Mouse (Mus musculus) intestine, embryonic 15.5 days (tissue): Measurements from ENCODE around the gene Atp13a5. TPM values are rescaled to one million over a fixed set of nuclear protein-coding genes. Genes with fewer than 3 reads are reported as not detected.

Source experiments
- ATAC-seq: fragments of 200-750 bp; cut with Nextera tagmentation; 2 replicates; pipeline ENCODE4 v1.8.0; 2017; ENCODE audit warnings: moderate TSS enrichment, moderate library complexity
- H3K27ac ChIP-seq: fragments of 300-500 bp; sonication (generic); 2 replicates; pipeline ENCODE4 v1.5.1; 2015; ENCODE audit warnings: mild to moderate bottlenecking, inconsistent platforms
- H3K27me3 ChIP-seq: fragments of 300-500 bp; sonication (generic); replicated peaks from 2 replicates; pipeline ENCODE4 v1.6.1; 2015; ENCODE audit warnings: inconsistent platforms
- H3K36me3 ChIP-seq: fragments of 300-500 bp; sonication (generic); 2 replicates; pipeline ENCODE4 v1.6.1; 2015; ENCODE audit warnings: inconsistent platforms
- H3K4me1 ChIP-seq: fragments of 300-500 bp; sonication (generic); replicated peaks from 2 replicates; pipeline ENCODE4 v1.6.1; 2015; ENCODE audit warnings: inconsistent platforms
- H3K4me2 ChIP-seq: fragments of 300-500 bp; sonication (generic); replicated peaks from 2 replicates; pipeline ENCODE4 v1.6.1; 2015; ENCODE audit warnings: mild to moderate bottlenecking, inconsistent platforms
- H3K4me3 ChIP-seq: fragments of 300-500 bp; sonication (generic); replicated peaks from 2 replicates; pipeline ENCODE4 v1.5.1; 2015; ENCODE audit warnings: inconsistent platforms
- H3K9ac ChIP-seq: fragments of 300-500 bp; sonication (generic); 2 replicates; pipeline ENCODE4 v1.6.1; 2015; ENCODE audit warnings: inconsistent platforms
- H3K9me3 ChIP-seq: fragments of 300-500 bp; sonication (generic); 2 replicates; pipeline ENCODE4 v1.6.1; 2016; ENCODE audit warnings: inconsistent platforms
- WGBS: fragments of 180-500 bp; shearing (Covaris S2); methylation state at CpG from one replicate; pipeline ENCODE4 v1.1.7; 2015; 5-methylcytosine and 5-hydroxymethylcytosine counted together
- polyA plus RNA-seq: library from polyadenylated mRNA; unstranded; fragments of >200 nt; fragmentation: Nextera tagmentation; extraction: Ambion mirVana; gene quantifications from 2 replicates; pipeline ENCODE4 v1.2.1, GENCODE M21; 2015

Atp13a5 gene
- polyA plus RNA-seq: not detected in 2 replicates

- no peak within 1 kb of the TSS for H3K4me2 ChIP-seq
- ATAC-seq: no peak
- WGBS: 60% methylated on average over 4 of the region's 4 CpGs
These were observed at the start of gene Atp13a5 for GRCm38 (mm10) chr16:29378458-29378857. TSS of gene Atp13a5 (minus strand) at chr16:29378732.

DNA sequence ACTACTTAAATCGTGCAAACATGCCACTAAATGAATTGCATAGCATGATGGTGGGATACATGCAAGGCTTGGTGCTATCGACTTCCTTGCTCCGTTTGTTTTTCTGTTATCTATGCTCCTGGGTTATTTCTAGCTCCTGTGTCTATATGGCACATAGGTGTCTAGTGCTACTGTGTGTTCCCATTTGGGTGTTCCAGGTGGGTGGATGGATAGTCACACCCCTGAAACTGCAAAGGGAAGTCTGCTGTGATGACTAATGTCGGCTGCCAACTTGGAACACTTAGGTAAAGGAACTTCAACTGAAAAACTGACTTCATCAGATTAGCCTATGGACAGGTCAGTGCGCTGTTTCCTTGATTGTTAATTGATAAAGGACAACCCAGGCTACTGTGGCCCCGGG, 36.3 kb upstream of the Atp13a5 start:
- H3K9me3 ChIP-seq: no peaks in the 10 kb centered on the region
- 79% methylated on average over 6 of the region's 6 CpGs for WGBS
- no peak for ATAC-seq
- no peak overlapping the region for H3K27ac ChIP-seq
- H3K27me3 ChIP-seq: no peaks in the 10 kb centered on the region
- no peak overlapping the region for H3K4me2 ChIP-seq
- no peak overlapping the region for H3K9ac ChIP-seq
- no peak overlapping the region for H3K4me3 ChIP-seq
- no peaks in the 10 kb centered on the region for H3K4me1 ChIP-seq
- no peaks in the 10 kb centered on the region for H3K36me3 ChIP-seq

More at GRCm38 (mm10) chr16:29378458-29378857, at the start of gene Atp13a5:
- Histone ChIP-seq H3K9me3 (no peaks in the 10 kb centered on the region), H3K9ac (no peak within 1 kb of the TSS), H3K27ac (no peak within 1 kb of the TSS), H3K27me3 (no peaks in the 10 kb centered on the region), H3K36me3 (no peaks in the 10 kb centered on the region), H3K4me1 (no peaks in the 10 kb centered on the region), H3K4me3 (no peak within 1 kb of the TSS)

DNA sequence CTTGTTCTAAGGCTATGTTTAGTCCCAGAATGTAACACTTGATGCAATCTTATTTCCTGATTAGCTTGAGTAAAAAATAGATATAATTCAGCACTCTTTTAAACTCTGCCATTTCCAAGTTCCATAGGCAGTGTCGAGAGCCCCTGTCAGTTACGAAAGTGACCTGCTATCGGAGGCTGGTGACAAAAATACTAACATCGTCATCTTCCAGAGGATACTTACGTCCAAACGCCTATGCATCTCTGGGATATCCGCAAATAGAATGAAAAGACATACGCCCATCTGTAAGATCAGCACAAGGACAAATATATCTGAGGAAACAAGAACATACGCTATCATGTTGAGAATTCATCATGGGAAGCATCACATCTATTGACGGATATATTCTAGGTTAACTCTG, 28.8 kb upstream of the Atp13a5 start:
- no peak for ATAC-seq
- H3K9me3 ChIP-seq: no peaks in the 10 kb centered on the region
- 92% methylated on average over 10 of the region's 10 CpGs for WGBS
- H3K27ac ChIP-seq: no peak overlapping the region
- H3K4me2 ChIP-seq: no peak overlapping the region
- H3K4me1 ChIP-seq: no peaks in the 10 kb centered on the region
- H3K27me3 ChIP-seq: no peaks in the 10 kb centered on the region
- no peak overlapping the region for H3K4me3 ChIP-seq
- H3K36me3 ChIP-seq: no peaks in the 10 kb centered on the region
- H3K9ac ChIP-seq: no peak overlapping the region

GRCm38 (mm10) chr16:29399079-29399478, 20.5 kb upstream of the Atp13a5 start:
- no peak overlapping the region for H3K9ac ChIP-seq
- no peaks in the 10 kb centered on the region for H3K36me3 ChIP-seq
- ATAC-seq: no peak
- H3K4me2 ChIP-seq: no peak overlapping the region
- no peaks in the 10 kb centered on the region for H3K4me1 ChIP-seq
- H3K9me3 ChIP-seq: no peaks in the 10 kb centered on the region
- no peak overlapping the region for H3K27ac ChIP-seq
- H3K4me3 ChIP-seq: no peak overlapping the region
- 75% methylated on average over 2 of the region's 2 CpGs for WGBS
- no peaks in the 10 kb centered on the region for H3K27me3 ChIP-seq

DNA sequence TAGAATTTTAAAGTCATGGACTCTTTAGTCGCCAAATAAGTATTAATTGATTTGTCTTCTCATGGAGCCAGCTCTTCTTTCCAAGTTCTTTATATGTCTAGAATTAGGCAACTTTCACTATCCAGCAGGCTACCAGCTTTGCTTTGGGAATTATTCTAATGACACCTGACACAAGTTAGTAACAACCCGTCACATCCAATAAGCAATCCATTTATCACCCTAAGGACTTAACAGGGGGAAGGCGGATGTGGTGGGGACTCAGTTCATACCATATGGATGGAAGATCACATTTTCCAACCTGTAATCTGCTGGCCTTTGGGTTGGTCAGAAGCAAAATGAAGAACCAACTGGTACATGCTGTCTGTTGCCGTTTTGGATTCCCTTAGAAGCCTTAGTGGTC, 6.2 kb upstream of the Atp13a5 start:
- ATAC-seq: no peak
- 77% methylated on average over 4 of the region's 4 CpGs for WGBS
- Histone ChIP-seq H3K4me3 (no peak overlapping the region), H3K27ac (no peak overlapping the region), H3K9ac (no peak overlapping the region), H3K36me3 (no peaks in the 10 kb centered on the region), H3K9me3 (no peaks in the 10 kb centered on the region), H3K27me3 (no peaks in the 10 kb centered on the region), H3K4me1 (no peaks in the 10 kb centered on the region), H3K4me2 (no peak overlapping the region)

GRCm38 (mm10) chr16:29374636-29375035, 3.9 kb downstream of the Atp13a5 start:
- no peak overlapping the region for H3K4me2 ChIP-seq
- WGBS: 89% methylated on average over 8 of the region's 8 CpGs
- no peak overlapping the region for H3K27ac ChIP-seq
- H3K27me3 ChIP-seq: no peaks in the 10 kb centered on the region
- no peak overlapping the region for H3K9ac ChIP-seq
- no peak for ATAC-seq
- no peaks in the 10 kb centered on the region for H3K4me1 ChIP-seq
- H3K9me3 ChIP-seq: no peaks in the 10 kb centered on the region
- no peak overlapping the region for H3K4me3 ChIP-seq
- H3K36me3 ChIP-seq: no peaks in the 10 kb centered on the region

- ATAC-seq: no peak
- no peak overlapping the region for H3K4me2 ChIP-seq
- no peak overlapping the region for H3K27ac ChIP-seq
- H3K27me3 ChIP-seq: no peaks in the 10 kb centered on the region
- H3K36me3 ChIP-seq: no peaks in the 10 kb centered on the region
- no peak overlapping the region for H3K4me3 ChIP-seq
- H3K9me3 ChIP-seq: no peaks in the 10 kb centered on the region
- WGBS: 88% methylated on average over 3 of the region's 3 CpGs
- H3K4me1 ChIP-seq: no peaks in the 10 kb centered on the region
- H3K9ac ChIP-seq: no peak overlapping the region
These were observed 47.0 kb downstream of the Atp13a5 start for GRCm38 (mm10) chr16:29331351-29332044.

DNA sequence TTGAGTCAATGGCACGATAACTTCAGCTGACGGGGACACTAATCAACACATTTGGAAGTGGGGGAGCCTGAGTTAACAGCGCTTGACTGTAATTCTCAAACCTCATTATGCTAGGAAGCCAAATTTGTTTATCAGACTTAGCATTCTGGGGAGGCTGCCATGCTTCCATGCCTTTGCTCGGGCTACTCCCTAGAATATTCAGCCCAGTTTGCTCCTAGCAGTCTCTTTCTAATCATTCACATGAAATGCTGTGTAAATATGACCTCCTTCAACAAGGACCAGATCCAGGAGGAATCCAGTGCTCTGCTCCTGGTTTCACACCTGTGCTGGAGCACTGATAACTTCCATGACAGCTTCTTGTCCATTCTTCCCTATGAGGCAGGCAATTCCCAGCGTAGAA, 47.6 kb downstream of the Atp13a5 start:
- no peak for ATAC-seq
- Histone ChIP-seq H3K27me3 (no peaks in the 10 kb centered on the region), H3K27ac (no peak overlapping the region), H3K36me3 (no peaks in the 10 kb centered on the region), H3K4me2 (no peak overlapping the region), H3K4me1 (no peaks in the 10 kb centered on the region), H3K9me3 (no peaks in the 10 kb centered on the region), H3K4me3 (no peak overlapping the region), H3K9ac (no peak overlapping the region)
- WGBS: 75% methylated on average over 5 of the region's 5 CpGs

- H3K4me2 ChIP-seq: no peak overlapping the region
- H3K27me3 ChIP-seq: no peaks in the 10 kb centered on the region
- H3K27ac ChIP-seq: no peak overlapping the region
- H3K36me3 ChIP-seq: no peaks in the 10 kb centered on the region
- no peaks in the 10 kb centered on the region for H3K9me3 ChIP-seq
- H3K4me1 ChIP-seq: no peaks in the 10 kb centered on the region
- no peak for ATAC-seq
- 82% methylated on average over 2 of the region's 2 CpGs for WGBS
- no peak overlapping the region for H3K4me3 ChIP-seq
- no peak overlapping the region for H3K9ac ChIP-seq
These were observed 49.3 kb downstream of the Atp13a5 start for GRCm38 (mm10) chr16:29329213-29329612.

DNA sequence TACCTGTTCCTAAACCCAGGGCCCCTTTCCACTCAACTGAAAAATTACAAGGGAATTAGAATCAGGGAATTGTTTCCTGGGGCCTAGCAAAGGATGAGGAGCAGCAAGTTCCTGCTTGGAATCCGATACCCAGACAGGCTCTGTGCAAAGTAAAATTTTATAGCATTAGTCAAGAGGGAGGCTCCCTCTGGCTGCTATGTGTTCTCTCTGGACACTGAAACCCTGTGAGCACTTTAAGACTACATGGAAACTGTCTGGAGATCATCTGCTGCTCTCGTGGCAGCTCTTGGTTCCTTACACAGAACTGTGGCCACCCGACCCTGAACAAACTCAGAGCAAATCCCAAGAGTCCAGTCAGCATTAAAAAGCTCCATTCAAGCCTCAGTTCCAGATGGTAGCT, 50.6 kb downstream of the Atp13a5 start:
- Histone ChIP-seq H3K4me1 (no peaks in the 10 kb centered on the region), H3K4me2 (no peak overlapping the region), H3K9me3 (no peaks in the 10 kb centered on the region), H3K27ac (no peak overlapping the region), H3K27me3 (no peaks in the 10 kb centered on the region), H3K36me3 (no peaks in the 10 kb centered on the region), H3K4me3 (no peak overlapping the region), H3K9ac (no peak overlapping the region)
- 64% methylated on average over 3 of the region's 3 CpGs for WGBS
- no peak for ATAC-seq

DNA sequence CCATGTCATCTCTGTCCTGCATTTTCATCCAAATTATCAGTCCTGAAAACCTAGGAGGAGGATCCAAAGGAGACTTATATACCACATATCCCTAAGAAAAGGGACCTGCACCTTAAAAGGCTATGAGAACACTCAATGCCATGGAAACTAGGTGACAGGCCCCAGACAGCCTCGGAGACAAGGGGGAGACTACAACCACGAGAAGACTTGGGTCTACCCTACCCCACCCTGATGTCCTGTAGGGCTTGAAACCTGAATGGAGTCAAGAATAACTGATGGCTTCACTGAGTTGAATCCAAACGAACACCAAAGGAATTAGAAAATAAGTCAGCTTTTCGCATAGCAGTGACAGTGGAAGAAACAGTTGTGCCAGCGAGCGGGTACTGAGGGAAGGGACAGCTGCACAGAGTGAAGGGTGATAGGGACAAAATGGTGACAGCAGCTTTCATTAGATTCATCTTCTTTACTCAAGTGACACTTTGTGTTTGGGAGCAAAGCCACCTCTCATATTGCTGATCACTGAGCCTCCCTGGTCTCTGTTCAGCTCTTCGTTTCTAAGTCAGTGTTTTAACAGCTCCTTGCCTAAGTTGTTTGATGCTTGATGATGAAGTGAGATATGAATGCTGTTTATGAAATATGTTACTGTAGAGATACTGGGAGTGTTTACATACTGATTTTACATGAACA, 53.2 kb downstream of the Atp13a5 start:
- H3K4me2 ChIP-seq: no peak overlapping the region
- no peak overlapping the region for H3K27ac ChIP-seq
- H3K9ac ChIP-seq: no peak overlapping the region
- H3K36me3 ChIP-seq: no peaks in the 10 kb centered on the region
- H3K4me3 ChIP-seq: no peak overlapping the region
- H3K9me3 ChIP-seq: no peaks in the 10 kb centered on the region
- H3K27me3 ChIP-seq: no peaks in the 10 kb centered on the region
- no peak for ATAC-seq
- H3K4me1 ChIP-seq: no peaks in the 10 kb centered on the region
- 88% methylated on average over 7 of the region's 7 CpGs for WGBS

DNA sequence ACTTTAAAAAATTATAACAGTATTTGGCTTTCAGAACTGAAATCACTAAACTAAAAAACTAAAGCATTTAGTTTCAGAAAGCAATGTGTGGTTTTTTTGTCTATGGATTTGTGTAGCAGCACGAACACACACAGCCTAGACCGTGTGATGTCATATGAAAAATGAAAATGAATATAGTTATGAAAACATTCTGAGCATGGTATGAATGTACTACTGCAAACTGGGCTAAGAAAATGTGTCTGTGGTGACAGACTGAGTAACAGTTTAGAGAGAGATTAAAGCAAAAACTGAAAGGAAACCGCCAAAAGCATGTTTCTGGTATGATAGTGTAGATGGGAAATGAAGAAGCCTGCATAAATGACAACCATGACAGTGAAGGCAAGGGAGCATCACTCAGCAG, 57.8 kb downstream of the Atp13a5 start:
- ATAC-seq: no peak
- WGBS: 90% methylated on average over 3 of the region's 3 CpGs

DNA sequence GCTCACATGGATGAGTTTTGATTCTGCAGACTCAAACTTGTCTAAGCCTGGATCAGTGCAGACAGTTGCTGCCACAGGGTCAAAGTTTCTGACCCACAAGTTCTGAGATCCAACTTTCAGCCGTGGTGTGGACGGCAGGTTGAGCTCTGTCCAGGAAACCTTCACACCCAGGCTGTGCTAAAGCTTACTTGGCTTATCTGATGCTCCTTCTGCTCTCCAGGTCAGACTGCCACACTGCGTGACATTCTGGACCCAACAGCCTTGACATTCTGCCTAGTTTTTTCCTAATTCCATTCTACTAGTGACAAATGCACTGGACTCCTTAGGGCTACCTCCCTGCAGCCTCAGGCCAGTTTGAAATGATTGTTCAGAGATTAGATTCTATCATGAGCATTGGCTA, 63.1 kb downstream of the Atp13a5 start:
- no peak for ATAC-seq
- 76% methylated on average over 3 of the region's 3 CpGs for WGBS
- Histone ChIP-seq H3K4me3 (no peak overlapping the region), H3K27me3 (no peaks in the 10 kb centered on the region), H3K27ac (no peak overlapping the region), H3K4me1 (no peaks in the 10 kb centered on the region), H3K9me3 (no peaks in the 10 kb centered on the region), H3K36me3 (no peaks in the 10 kb centered on the region), H3K4me2 (no peak overlapping the region), H3K9ac (no peak overlapping the region)

More for the DNA sequence above, 57.8 kb downstream of the Atp13a5 start:
- Histone ChIP-seq H3K4me1 (no peaks in the 10 kb centered on the region), H3K27me3 (no peaks in the 10 kb centered on the region), H3K27ac (no peak overlapping the region), H3K4me2 (no peak overlapping the region), H3K9ac (no peak overlapping the region), H3K36me3 (no peaks in the 10 kb centered on the region), H3K4me3 (no peak overlapping the region), H3K9me3 (no peaks in the 10 kb centered on the region)
